Mouse (Mus musculus): ENCODE measurements around the gene Skida1. TPM values are rescaled to one million over a fixed set of nuclear protein-coding genes. Genes with fewer than 3 reads are reported as not detected.
"Not testable (repeated sequence)": the region's sequence is repeated elsewhere in the genome, so short reads cannot be mapped to it uniquely, and the experiment has no call there.

Skida1 gene
- 10 to 100 TPM; 15.6 to 16.0 TPM for total RNA-seq (2021)
- long read RNA-seq, partial matches to known transcripts: 0 of 13 reads
- long read RNA-seq, other reads (novel, unspliced or antisense): 13 of 13 reads

GRCm38 (mm10) chr2:18048453-18049075, at the start of gene Skida1:
Skida1 (minus strand) TSS chr2:18049051.
- no peak for DNase-seq (ENCODE audit: low spot score in 2 of 2)

GRCm38 (mm10) chr2:18095804-18096203, 47.0 kb upstream of the Skida1 start:
- no peak for DNase-seq (ENCODE audit: low spot score in 2 of 2)

- DNase-seq (ENCODE audit: low spot score in 2 of 2): no peak
These were observed 45.5 kb upstream of the Skida1 start for GRCm38 (mm10) chr2:18094319-18094718.

GRCm38 (mm10) chr2:18093858-18094257, 45.0 kb upstream of the Skida1 start:
- no peak for DNase-seq (ENCODE audit: low spot score in 2 of 2)

- not testable (repeated sequence) for DNase-seq (ENCODE audit: low spot score in 2 of 2)
These were observed 38.8 kb upstream of the Skida1 start for GRCm38 (mm10) chr2:18087695-18088094.

GRCm38 (mm10) chr2:18080182-18080860, 31.5 kb upstream of the Skida1 start:
- DNase-seq (ENCODE audit: low spot score in 2 of 2): no peak

GRCm38 (mm10) chr2:18071947-18072346, 23.1 kb upstream of the Skida1 start:
- DNase-seq (ENCODE audit: low spot score in 2 of 2): no peak

- DNase-seq (ENCODE audit: low spot score in 2 of 2): no peak
These were observed 19.4 kb upstream of the Skida1 start for GRCm38 (mm10) chr2:18068071-18068796.

GRCm38 (mm10) chr2:18066436-18066835, 17.6 kb upstream of the Skida1 start:
- DNase-seq (ENCODE audit: low spot score in 2 of 2): no peak

- no peak for DNase-seq (ENCODE audit: low spot score in 2 of 2)
These were observed 16.8 kb upstream of the Skida1 start for GRCm38 (mm10) chr2:18065708-18066030.

- DNase-seq (ENCODE audit: low spot score in 2 of 2): peak; percentile 47 to 69
These were observed 16.3 kb upstream of the Skida1 start for GRCm38 (mm10) chr2:18064941-18065707.

- DNase-seq (ENCODE audit: low spot score in 2 of 2): peak; percentile 92 to 93
These were observed 15.6 kb upstream of the Skida1 start for GRCm38 (mm10) chr2:18064356-18064858.

GRCm38 (mm10) chr2:18063763-18064251, 15.0 kb upstream of the Skida1 start:
- peak in 1 of 2 experiments; percentile 76 for DNase-seq (ENCODE audit: low spot score in 2 of 2)

- DNase-seq (ENCODE audit: low spot score in 2 of 2): no peak
These were observed 11.5 kb upstream of the Skida1 start for GRCm38 (mm10) chr2:18060396-18060795.

- DNase-seq (ENCODE audit: low spot score in 2 of 2): no peak
These were observed 11.0 kb upstream of the Skida1 start for GRCm38 (mm10) chr2:18059891-18060290.

- DNase-seq (ENCODE audit: low spot score in 2 of 2): no peak
These were observed 10.2 kb upstream of the Skida1 start for GRCm38 (mm10) chr2:18059063-18059462.

GRCm38 (mm10) chr2:18058146-18058708, 9.4 kb upstream of the Skida1 start:
- no peak for DNase-seq (ENCODE audit: low spot score in 2 of 2)

GRCm38 (mm10) chr2:18057336-18058145, 8.7 kb upstream of the Skida1 start:
- peak in 1 of 2 experiments; percentile 69 for DNase-seq (ENCODE audit: low spot score in 2 of 2)

- peak; percentile 84 to 88 for DNase-seq (ENCODE audit: low spot score in 2 of 2)
These were observed 8.0 kb upstream of the Skida1 start for GRCm38 (mm10) chr2:18056786-18057255.
